Mouse (Mus musculus) cerebellum, postnatal 10 days (tissue): Measurements from ENCODE around the gene Gfer.
A peak's percentile ranks its signal among the peaks of the same experiment; 100 is the strongest.
"Not testable (repeated sequence)": the region's sequence is repeated elsewhere in the genome, so short reads cannot be mapped to it uniquely, and the experiment has no call there.

ENCODE experiments used
- DNase-seq, 2 experiments: peaks; one replicate each; pipeline ENCODE4 v3.0.0; 2021; ENCODE audit warnings: mixed read lengths in 2 of 2

The Gfer gene

GRCm38 (mm10) chr17:24677500-24678080 lies 18.4 kb downstream of the Gfer start:
- DNase-seq, result no peak

GRCm38 (mm10) chr17:24676877-24677276 lies 19.1 kb downstream of the Gfer start:
- no peak for DNase-seq

GRCm38 (mm10) chr17:24676187-24676586 lies 19.8 kb downstream of the Gfer start:
- DNase-seq, result peak; percentile 83 to 87

GRCm38 (mm10) chr17:24674277-24674676 lies 21.7 kb downstream of the Gfer start:
- DNase-seq, result no peak

GRCm38 (mm10) chr17:24672141-24672540 lies 23.8 kb downstream of the Gfer start:
- DNase-seq, result no peak

- no peak for DNase-seq
Measured at GRCm38 (mm10) chr17:24671346-24671745, 24.6 kb downstream of the Gfer start.

GRCm38 (mm10) chr17:24670246-24670844 lies 25.6 kb downstream of the Gfer start:
- DNase-seq, result no peak

GRCm38 (mm10) chr17:24669545-24670245 lies 26.3 kb downstream of the Gfer start, which contains the start of gene Zfp598:
TSS of gene Zfp598 (plus strand) at chr17:24669687.
- DNase-seq, result peak; percentile 98

GRCm38 (mm10) chr17:24669214-24669544 lies 26.8 kb downstream of the Gfer start:
- not testable (repeated sequence) for DNase-seq

GRCm38 (mm10) chr17:24667416-24667815 lies 28.5 kb downstream of the Gfer start:
- peak; percentile 85 to 86 for DNase-seq

- DNase-seq, result not testable (repeated sequence)
Measured at GRCm38 (mm10) chr17:24667011-24667410, 28.9 kb downstream of the Gfer start.

- DNase-seq, result no peak
Measured at GRCm38 (mm10) chr17:24658017-24658758, 37.8 kb downstream of the Gfer start, which contains the start of gene Npw. TSS of gene Npw (minus strand) at chr17:24658457.

- no peak for DNase-seq
Measured at GRCm38 (mm10) chr17:24654969-24655368, 41.0 kb downstream of the Gfer start.

- peak; percentile 90 to 93 for DNase-seq
Measured at GRCm38 (mm10) chr17:24653967-24654710, 41.8 kb downstream of the Gfer start.

- DNase-seq, result no peak
Measured at GRCm38 (mm10) chr17:24651835-24652234, 44.1 kb downstream of the Gfer start.

GRCm38 (mm10) chr17:24650766-24651165 lies 45.2 kb downstream of the Gfer start:
- DNase-seq, result no peak

GRCm38 (mm10) chr17:24650070-24650616 lies 45.8 kb downstream of the Gfer start, which contains the start of gene Slc9a3r2:
TSS of gene Slc9a3r2 (minus strand) at chr17:24650327.
- peak; percentile 80 to 84 for DNase-seq

GRCm38 (mm10) chr17:24649581-24650069 lies 46.3 kb downstream of the Gfer start:
- DNase-seq, result peak in 1 of 2 experiments; percentile 60

GRCm38 (mm10) chr17:24648731-24649377 lies 47.1 kb downstream of the Gfer start:
- peak in 1 of 2 experiments; percentile 43 for DNase-seq

GRCm38 (mm10) chr17:24647493-24647892 lies 48.5 kb downstream of the Gfer start:
- DNase-seq, result no peak

GRCm38 (mm10) chr17:24646381-24646780 lies 49.6 kb downstream of the Gfer start:
- DNase-seq, result no peak
